13 mouse cellular contexts compared by ENCODE assay signal in genomic region chr5:147300001-147300363, GRCm38 (mm10). TPM values are rescaled to one million over a fixed set of nuclear protein-coding genes. Genes with fewer than 3 reads are reported as not detected.
A peak's percentile ranks its signal among the peaks of the same experiment; 100 is the strongest.
DNase-seq lines count a peak whose midpoint lies in the region; ATAC-seq and TF ChIP-seq lines count a peak whose summit lies in the region.
"Had no signal": no experiment of that assay in that cellular context is flagged by ENCODE, and none has a peak within 500 bp of the region (broad histone marks: within the 10 kb centered on the region; RNA-seq: fewer than 3 reads in every experiment).

No protein-coding gene starts in this region.

- H3K27me3 ChIP-seq in heart, postnatal 0 days (ENCODE audit: control insufficient read depth, insufficient read depth, low read length) = peaks cover 97% of the 10 kb centered on the region
- H3K27me3 ChIP-seq in CH12.LX (replicated peaks) = peaks cover 77% of the 10 kb centered on the region
- peaks cover 85% of the 10 kb centered on the region for H3K27me3 ChIP-seq in embryonic facial prominence, embryonic 11.5 days (ENCODE audit: control insufficient read depth, insufficient read depth, low read length)
- peaks cover 91% of the 10 kb centered on the region for H3K27me3 ChIP-seq in liver, embryonic 13.5 days
- H3K27me3 ChIP-seq in thymus, adult 2 months (ENCODE audit: control insufficient read depth, insufficient read depth, low read length) = peaks cover 31% of the 10 kb centered on the region

- no peaks in the 10 kb centered on the region for H3K9me3 ChIP-seq in heart, postnatal 0 days (replicated peaks; ENCODE audit: control insufficient read depth, low read length)
- no peaks in the 10 kb centered on the region for H3K9me3 ChIP-seq in CH12.LX (replicated peaks; ENCODE audit: low read length)
- no peaks in the 10 kb centered on the region for H3K9me3 ChIP-seq in embryonic facial prominence, embryonic 11.5 days (replicated peaks; ENCODE audit: control insufficient read depth, low read length)
- H3K9me3 ChIP-seq in liver, embryonic 13.5 days (replicated peaks) = no peaks in the 10 kb centered on the region

- dilution Hi-C loops in CH12.LX (cut with MboI; ENCODE audit: extremely low pct_ligation_motif_present, extremely low pct_unique_long_range_greater_than_20kb, low sequenced_read_pairs) = no loop called here

- H3K27ac ChIP-seq in heart, postnatal 0 days (ENCODE audit: low read depth) = no peak overlapping the region
- no peak overlapping the region for H3K27ac ChIP-seq in CH12.LX (ENCODE audit: insufficient read depth, low read depth)
- no peak overlapping the region for H3K27ac ChIP-seq in embryonic facial prominence, embryonic 11.5 days (replicated peaks; ENCODE audit: low read depth, low read length)
- no peak overlapping the region for H3K27ac ChIP-seq in liver, embryonic 13.5 days
- no peak overlapping the region for H3K27ac ChIP-seq in thymus, adult 2 months (ENCODE audit: control insufficient read depth, insufficient read depth, low read length)

- no peak for TF ChIP-seq CTCF in heart, postnatal 0 days (IDR thresholded peaks at IDR 0.05; ENCODE audit: low read depth)
- no peak for TF ChIP-seq CTCF in CH12.LX (conservative IDR thresholded peaks at IDR 0.05 in 1 of 2, IDR thresholded peaks at IDR 0.05 in 1 of 2; ENCODE audit: low read depth in 2 of 2, low read length in 2 of 2)
- TF ChIP-seq CTCF in thymus, adult 2 months (IDR thresholded peaks at IDR 0.05; ENCODE audit: borderline replicate concordance, control insufficient read depth, extremely low read depth, insufficient read depth, low read length, poor library complexity) = no peak

- H3K4me1 ChIP-seq in heart, postnatal 0 days (ENCODE audit: control insufficient read depth, insufficient read depth) = peaks cover 8% of the 10 kb centered on the region; the same call in 1 of the 2 replicates
- peaks cover 0 to 10% of the 10 kb centered on the region in 2 experiments; a peak in 2 of 4 replicates for H3K4me1 ChIP-seq in CH12.LX (ENCODE audit: control insufficient read depth in 1 of 2, insufficient read depth in 2 of 2)
- H3K4me1 ChIP-seq in embryonic facial prominence, embryonic 11.5 days (ENCODE audit: control insufficient read depth, insufficient read depth, low read length) = peaks cover 3% of the 10 kb centered on the region; the same call in 1 of the 2 replicates
- peaks cover 14% of the 10 kb centered on the region; the same call in 1 of the 2 replicates for H3K4me1 ChIP-seq in liver, embryonic 13.5 days (replicated peaks)
- H3K4me1 ChIP-seq in thymus, adult 2 months (replicated peaks; ENCODE audit: control insufficient read depth, insufficient read depth, low read length) = no peaks in the 10 kb centered on the region

- in situ Hi-C loops in CH12.LX (cut with MboI; ENCODE audit: low pct_ligation_motif_present, low pct_unique_long_range_greater_than_20kb, low sequenced_read_pairs) = loop anchor here (25.0 kb wide), 1 partner anchor 613 kb away; no protein-coding TSS in a partner anchor

- WGBS in heart, postnatal 0 days = 3% methylated on average over 4 of the region's 4 CpGs
- WGBS in embryonic facial prominence, embryonic 11.5 days = 3% methylated on average over 4 of the region's 4 CpGs
- 2% methylated on average over 4 of the region's 4 CpGs for WGBS in liver, embryonic 13.5 days (ENCODE audit: insufficient replicate concordance)
- WGBS in thymus, adult 2 months = 12% methylated on average over 4 of the region's 4 CpGs

- no peak for TF ChIP-seq EP300 in heart, postnatal 0 days (IDR thresholded peaks at IDR 0.05; ENCODE audit: low read depth)
- no peak for TF ChIP-seq EP300 in CH12.LX (IDR thresholded peaks at IDR 0.05; ENCODE audit: low read length)

- no peak for ATAC-seq in heart, postnatal 0 days (ENCODE audit: insufficient read depth, low read depth)
- no peak for ATAC-seq in embryonic facial prominence, embryonic 11.5 days (replicated peaks; ENCODE audit: insufficient number of reproducible peaks, low FRiP score, low TSS enrichment, low read depth)
- peak; percentile 19; the same call in 1 of the 2 replicates for ATAC-seq in liver, embryonic 13.5 days (ENCODE audit: low read depth)
- ATAC-seq in frontal cortex, adult (ENCODE audit: low TSS enrichment) = no peak

- peak overlapping the region; percentile 33 for H3K4me3 ChIP-seq in heart, postnatal 0 days (ENCODE audit: low read depth, low read length)
- peak overlapping the region in 2 of 3 experiments; percentile 26 to 46 for H3K4me3 ChIP-seq in CH12.LX (replicated peaks in 1 of 3; ENCODE audit: low read depth in 2 of 3, low read length in 2 of 3, poor library complexity in 1 of 3)
- peak overlapping the region; percentile 3; the same call in 1 of the 2 replicates for H3K4me3 ChIP-seq in embryonic facial prominence, embryonic 11.5 days (ENCODE audit: low read depth, low read length)
- H3K4me3 ChIP-seq in liver, embryonic 13.5 days (replicated peaks) = peak overlapping the region; percentile 28
- H3K4me3 ChIP-seq in thymus, adult 2 months (ENCODE audit: control insufficient read depth, insufficient read depth, low read length) = no peak overlapping the region

- H3K4me2 ChIP-seq in heart, postnatal 0 days (ENCODE audit: low read depth, low read length) = peak overlapping the region; percentile 38
- H3K4me2 ChIP-seq in CH12.LX (ENCODE audit: insufficient read depth, low read depth, poor library complexity, severe bottlenecking) = peak overlapping the region; percentile 47
- peak overlapping the region; percentile 33 for H3K4me2 ChIP-seq in embryonic facial prominence, embryonic 11.5 days (ENCODE audit: low read depth, low read length)
- peak overlapping the region; percentile 54 for H3K4me2 ChIP-seq in liver, embryonic 13.5 days

- no peak overlapping the region for H3K9ac ChIP-seq in heart, postnatal 0 days (replicated peaks; ENCODE audit: low read depth, low read length)
- H3K9ac ChIP-seq in CH12.LX (ENCODE audit: insufficient read depth, low read depth) = peak overlapping the region; percentile 21; the same call in 1 of the 2 replicates
- no peak overlapping the region for H3K9ac ChIP-seq in embryonic facial prominence, embryonic 11.5 days (replicated peaks; ENCODE audit: low read length)
- no peak overlapping the region for H3K9ac ChIP-seq in liver, embryonic 13.5 days

- no peak for TF ChIP-seq POLR2A in CH12.LX (IDR thresholded peaks at IDR 0.05; ENCODE audit: low read depth, low read length)
- TF ChIP-seq POLR2A in thymus, adult 2 months (IDR thresholded peaks at IDR 0.05; ENCODE audit: control insufficient read depth, extremely low read depth, insufficient read depth, low read length, poor library complexity) = no peak

- no peak for TF ChIP-seq RAD21 in CH12.LX (IDR thresholded peaks at IDR 0.05; ENCODE audit: low read depth, low read length)

- H3K79me2 ChIP-seq in CH12.LX (replicated peaks; ENCODE audit: control insufficient read depth, extremely low read depth, insufficient read depth, poor library complexity, severe bottlenecking) = no peaks in the 10 kb centered on the region

- no peak for DNase-seq in heart, postnatal 0 days (ENCODE audit: low spot score)
- no peak for DNase-seq in heart, adult 18-20 months
- DNase-seq in CH12.LX (ENCODE audit: extremely low read depth) = no peak
- DNase-seq in embryonic facial prominence, embryonic 11.5 days (ENCODE audit: low spot score) = no peak
- no peak for DNase-seq in liver, embryonic 13.5 days
- no peak for DNase-seq in right cerebral cortex, postnatal 25 days
- DNase-seq in thymus, adult 2 months = no peak
- DNase-seq: gastrocnemius, postnatal 14 days; right cerebral cortex, postnatal 4 days had no signal

- H3K36me3 ChIP-seq in heart, postnatal 0 days (replicated peaks; ENCODE audit: control insufficient read depth, insufficient read depth, low read length) = no peaks in the 10 kb centered on the region
- H3K36me3 ChIP-seq in CH12.LX (replicated peaks in 1 of 2; ENCODE audit: control insufficient read depth in 1 of 2, insufficient read depth in 1 of 2, low read length in 1 of 2) = no peaks in the 10 kb centered on the region
- no peaks in the 10 kb centered on the region for H3K36me3 ChIP-seq in embryonic facial prominence, embryonic 11.5 days (replicated peaks; ENCODE audit: control insufficient read depth, insufficient read depth, low read depth, low read length)
- no peaks in the 10 kb centered on the region for H3K36me3 ChIP-seq in liver, embryonic 13.5 days
- H3K36me3 ChIP-seq in thymus, adult 2 months (ENCODE audit: control insufficient read depth, insufficient read depth, low read length) = no peaks in the 10 kb centered on the region

RNA-seq across cellular contexts. Expression of gene Cdx2, which starts 7.1 kb away (rescaled TPM):
- total RNA-seq in heart, postnatal 0 days (2014; rRNA removed; ENCODE audit: low replicate concordance) = not detected in 2 replicates
- not detected in 2 replicates for polyA plus RNA-seq in heart, postnatal 0 days (2015; fragmentation: Nextera tagmentation; extraction: Ambion mirVana)
- not detected for total RNA-seq in heart, adult 18-20 months (2021)
- total RNA-seq in CH12.LX (2012; rRNA removed) = not detected in 2 replicates
- not detected in 2 replicates for total RNA-seq in CH12.LX (2014; rRNA removed)
- polyA plus RNA-seq in CH12.LX (2012; ENCODE audit: insufficient read length, low read depth) = not detected in 2 replicates
- not detected in 2 replicates for polyA plus RNA-seq in embryonic facial prominence, embryonic 11.5 days (2014; fragmentation: Nextera tagmentation; extraction: Ambion mirVana)
- not detected in 2 replicates for polyA plus RNA-seq in liver, embryonic 13.5 days (2015; fragmentation: Nextera tagmentation; extraction: Ambion mirVana)
- 0.32 TPM in 2 replicates for polyA plus RNA-seq in thymus, adult 2 months (2012; rRNA removed)
- total RNA-seq: gastrocnemius, postnatal 14 days; layer of hippocampus, postnatal 10 days; MEL had no signal
- polyA plus RNA-seq: urinary bladder, adult 2 months had no signal

RNA-seq across cellular contexts. Expression of gene Urad, which starts 22.3 kb away (rescaled TPM):
- total RNA-seq in heart, postnatal 0 days (2014; rRNA removed; ENCODE audit: low replicate concordance) = not detected in 2 replicates
- not detected in 2 replicates for polyA plus RNA-seq in heart, postnatal 0 days (2015; fragmentation: Nextera tagmentation; extraction: Ambion mirVana)
- total RNA-seq in heart, adult 18-20 months (2021) = not detected
- total RNA-seq in CH12.LX (2012; rRNA removed) (not detected in 2 replicates), CH12.LX (2014; rRNA removed) (not detected in 2 replicates)
- polyA plus RNA-seq in CH12.LX (2012; ENCODE audit: insufficient read length, low read depth) = not detected in 2 replicates
- not detected in 2 replicates for polyA plus RNA-seq in embryonic facial prominence, embryonic 11.5 days (2014; fragmentation: Nextera tagmentation; extraction: Ambion mirVana)
- polyA plus RNA-seq in liver, embryonic 13.5 days (2015; fragmentation: Nextera tagmentation; extraction: Ambion mirVana) = 0.30 and 0.48 TPM in 2 replicates
- 0.15 and 0.87 TPM in 2 replicates for polyA plus RNA-seq in thymus, adult 2 months (2012; rRNA removed)
- total RNA-seq: gastrocnemius, postnatal 14 days; layer of hippocampus, postnatal 10 days; MEL had no signal
- polyA plus RNA-seq: urinary bladder, adult 2 months had no signal

RNA-seq across cellular contexts. Expression of gene Pdx1, which starts 30.2 kb away (rescaled TPM):
- not detected in 2 replicates for total RNA-seq in heart, postnatal 0 days (2014; rRNA removed; ENCODE audit: low replicate concordance)
- not detected in 2 replicates for polyA plus RNA-seq in heart, postnatal 0 days (2015; fragmentation: Nextera tagmentation; extraction: Ambion mirVana)
- not detected for total RNA-seq in heart, adult 18-20 months (2021)
- total RNA-seq in CH12.LX (2012; rRNA removed) (not detected in 2 replicates), CH12.LX (2014; rRNA removed) (not detected in 2 replicates)
- polyA plus RNA-seq in CH12.LX (2012; ENCODE audit: insufficient read length, low read depth) = not detected in 2 replicates
- not detected in 2 replicates for polyA plus RNA-seq in embryonic facial prominence, embryonic 11.5 days (2014; fragmentation: Nextera tagmentation; extraction: Ambion mirVana)
- 0.16 TPM in 1 of 2 replicates, not detected in the other for polyA plus RNA-seq in liver, embryonic 13.5 days (2015; fragmentation: Nextera tagmentation; extraction: Ambion mirVana)
- polyA plus RNA-seq in thymus, adult 2 months (2012; rRNA removed) = 0.06 TPM in 1 of 2 replicates, not detected in the other
- total RNA-seq: gastrocnemius, postnatal 14 days; layer of hippocampus, postnatal 10 days; MEL had no signal
- polyA plus RNA-seq: urinary bladder, adult 2 months had no signal
